Mouse (Mus musculus) heart, embryonic 16.5 days (tissue): ENCODE data around the gene Arhgap31. TPM values are rescaled to one million over a fixed set of nuclear protein-coding genes. Genes with fewer than 3 reads are reported as not detected.
"Not testable (repeated sequence)": the region's sequence is repeated elsewhere in the genome, so short reads cannot be mapped to it uniquely, and the experiment has no call there.

Experiments
- ATAC-seq: fragments of 200-750 bp; cut with Nextera tagmentation; replicated peaks from 2 replicates; pipeline ENCODE4 v1.8.0; 2017; ENCODE audit warnings: moderate number of reproducible peaks; ENCODE audit not compliant: insufficient read depth, low FRiP score; ENCODE audit errors: extremely low read depth
- H3K27ac ChIP-seq: fragments of 300-500 bp; sonication (generic); 2 replicates; pipeline ENCODE4 v1.5.1; 2014; ENCODE audit warnings: mild to moderate bottlenecking, low read length, control low read depth, moderate library complexity
- H3K27me3 ChIP-seq: fragments of 300-500 bp; sonication (generic); 2 replicates; pipeline ENCODE4 v1.6.1; 2014; ENCODE audit warnings: low read length, mixed read lengths; ENCODE audit not compliant: control insufficient read depth, insufficient read depth
- H3K36me3 ChIP-seq: fragments of 300-500 bp; sonication (generic); 2 replicates; pipeline ENCODE4 v1.6.1; 2014; ENCODE audit not compliant: control insufficient read depth, insufficient read depth
- H3K4me1 ChIP-seq: fragments of 300-500 bp; sonication (generic); 2 replicates; pipeline ENCODE4 v1.6.1; 2014; ENCODE audit warnings: low read length, mixed read lengths; ENCODE audit not compliant: control insufficient read depth, insufficient read depth
- H3K4me2 ChIP-seq: fragments of 300-500 bp; sonication (generic); 2 replicates; pipeline ENCODE4 v1.6.1; 2014; ENCODE audit warnings: low read depth, mild to moderate bottlenecking, control low read depth, low read length
- H3K4me3 ChIP-seq: fragments of 300-500 bp; sonication (generic); 2 replicates; pipeline ENCODE4 v1.5.1; 2014; ENCODE audit warnings: mild to moderate bottlenecking, control low read depth, low read length
- H3K9ac ChIP-seq: fragments of 300-500 bp; sonication (generic); 2 replicates; pipeline ENCODE4 v1.6.1; 2014; ENCODE audit warnings: low read length, control low read depth
- H3K9me3 ChIP-seq: fragments of 300-500 bp; sonication (generic); replicated peaks from 2 replicates; pipeline ENCODE4 v1.6.1; 2016; ENCODE audit warnings: low read length; ENCODE audit not compliant: control insufficient read depth
- WGBS: fragments of 180-500 bp; shearing (Covaris S2); extraction: QIAGEN DNeasy Blood & Tissue Kit; methylation state at CpG from one replicate; pipeline ENCODE4 v1.1.7; 2014; 5-methylcytosine and 5-hydroxymethylcytosine counted together
- polyA plus RNA-seq: library from polyadenylated mRNA; unstranded; fragments of >200 nt; fragmentation: Nextera tagmentation; extraction: Ambion mirVana; gene quantifications from 2 replicates; pipeline ENCODE4 v1.2.1, GENCODE M21; 2015

Arhgap31 gene
- polyA plus RNA-seq, 1 experiment from 2014 or later = 38.0 TPM

DNA sequence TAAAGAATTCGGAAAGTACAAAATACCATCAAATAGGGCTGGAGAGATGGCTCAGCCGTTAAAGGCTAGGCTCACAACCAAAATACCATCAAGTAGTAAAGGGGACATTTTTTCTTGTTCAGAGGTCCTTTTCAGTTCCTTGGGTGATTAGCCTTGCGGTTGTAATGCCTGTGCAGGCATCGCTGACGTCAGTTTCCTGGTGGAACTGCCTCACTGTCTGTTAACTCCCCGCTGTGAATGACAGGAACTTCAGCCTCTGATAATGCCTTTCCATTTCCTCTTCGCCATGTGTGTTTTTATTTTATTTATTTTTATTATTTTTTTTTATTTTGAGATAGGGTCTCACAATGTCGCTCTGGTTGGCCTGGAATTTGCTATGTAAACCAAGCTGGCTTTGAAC lies 17.8 kb upstream of the Arhgap31 start:
- Histone ChIP-seq H3K27me3 (no peaks in the 10 kb centered on the region), H3K4me1 (peaks cover 2% of the 10 kb centered on the region; the same call in 1 of the 2 replicates), H3K9ac (no peak overlapping the region), H3K4me3 (no peak overlapping the region), H3K36me3 (no peaks in the 10 kb centered on the region), H3K4me2 (peak overlapping the region; percentile 19; the same call in 1 of the 2 replicates), H3K27ac (peak overlapping the region; percentile 15; the same call in 1 of the 2 replicates), H3K9me3 (no peaks in the 10 kb centered on the region)
- 36% methylated on average over 8 of the region's 8 CpGs for WGBS
- no peak; the same call in 1 of the 2 replicates for ATAC-seq

DNA sequence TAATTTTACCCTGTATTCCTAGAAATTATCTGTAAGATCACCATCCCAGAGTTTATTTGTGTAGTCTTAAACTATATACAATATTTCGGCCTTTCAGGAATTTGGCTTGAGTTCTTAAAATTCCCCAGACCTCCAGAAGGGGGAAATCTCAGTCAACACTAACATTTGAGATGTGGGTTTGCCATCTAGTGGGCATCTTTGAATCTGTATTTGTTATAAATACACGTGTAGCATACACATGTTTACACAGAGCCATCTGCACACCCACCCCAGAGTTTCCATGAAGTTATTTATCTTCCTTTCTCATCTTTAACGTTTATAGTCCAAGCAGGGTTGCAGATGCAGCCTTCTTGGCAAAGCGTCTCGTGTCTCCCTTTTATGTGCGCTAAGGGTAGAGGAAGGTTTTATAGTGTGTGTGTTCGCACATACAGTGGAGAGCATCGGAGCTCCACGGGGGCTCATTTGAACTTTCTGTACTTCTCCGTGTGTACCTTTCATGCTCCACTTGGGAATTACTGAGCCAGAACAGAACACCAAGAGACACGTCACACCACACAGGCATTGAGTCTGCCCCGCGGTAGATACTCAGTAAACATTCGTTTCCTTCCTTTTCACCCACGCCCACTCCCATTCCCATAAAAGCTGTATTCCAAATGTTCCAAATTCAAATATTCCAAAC lies 16.7 kb upstream of the Arhgap31 start:
- H3K27me3 ChIP-seq = no peaks in the 10 kb centered on the region
- H3K27ac ChIP-seq = peak overlapping the region; percentile 68
- no peaks in the 10 kb centered on the region for H3K36me3 ChIP-seq
- peak overlapping the region; percentile 13 for H3K4me3 ChIP-seq
- H3K4me1 ChIP-seq = peaks cover 2% of the 10 kb centered on the region; the same call in 1 of the 2 replicates
- peak; percentile 76 for ATAC-seq
- H3K9me3 ChIP-seq = no peaks in the 10 kb centered on the region
- H3K4me2 ChIP-seq = peak overlapping the region; percentile 53
- 0 out of 2 replicates have a peak overlapping the region, but pooled peaks have one; percentile 8 for H3K9ac ChIP-seq
- 41% methylated on average over 15 of the region's 15 CpGs for WGBS

GRCm38 (mm10) chr16:38729139-38729538 lies 16.1 kb upstream of the Arhgap31 start:
- Histone ChIP-seq H3K9ac (no peak overlapping the region), H3K27me3 (no peaks in the 10 kb centered on the region), H3K4me1 (peaks cover 2% of the 10 kb centered on the region; the same call in 1 of the 2 replicates), H3K4me2 (no peak overlapping the region), H3K4me3 (no peak overlapping the region), H3K36me3 (no peaks in the 10 kb centered on the region), H3K27ac (0 out of 2 replicates have a peak overlapping the region, but pooled peaks have one; percentile 32), H3K9me3 (no peaks in the 10 kb centered on the region)
- ATAC-seq = no peak
- WGBS = 65% methylated on average over 6 of the region's 6 CpGs

DNA sequence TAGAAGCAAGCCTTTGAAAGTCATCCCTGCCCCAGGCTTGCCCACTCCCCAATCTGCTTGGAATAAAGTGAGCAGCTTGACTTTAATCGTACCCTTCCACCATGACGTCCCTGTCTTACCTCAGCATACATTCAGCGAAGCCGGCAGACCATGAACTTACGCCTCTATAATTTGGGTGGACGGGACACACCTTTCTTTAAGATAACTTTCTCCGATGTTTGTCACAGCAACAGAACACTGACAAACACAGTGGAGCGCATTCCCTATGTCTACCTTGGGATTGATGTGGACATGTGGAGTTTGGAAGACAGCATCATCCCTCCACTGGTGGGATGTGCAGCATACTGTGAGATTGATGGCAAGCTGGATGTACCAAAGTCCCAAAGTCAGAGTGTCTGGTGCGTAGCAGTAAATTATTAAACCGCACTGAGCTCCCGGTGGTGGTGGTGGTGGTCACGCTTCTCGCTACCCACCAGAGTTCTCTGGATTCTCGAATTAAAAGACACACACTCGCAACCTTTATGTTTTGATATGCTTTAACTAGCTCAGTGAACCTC lies 15.6 kb upstream of the Arhgap31 start:
- no peak for ATAC-seq
- Histone ChIP-seq H3K27me3 (no peaks in the 10 kb centered on the region), H3K9ac (no peak overlapping the region), H3K4me2 (no peak overlapping the region), H3K36me3 (no peaks in the 10 kb centered on the region), H3K4me1 (peaks cover 2% of the 10 kb centered on the region; the same call in 1 of the 2 replicates), H3K27ac (no peak overlapping the region), H3K4me3 (no peak overlapping the region), H3K9me3 (no peaks in the 10 kb centered on the region)
- WGBS = 87% methylated on average over 15 of the region's 15 CpGs

GRCm38 (mm10) chr16:38724974-38725373 lies 11.9 kb upstream of the Arhgap31 start:
- H3K27ac ChIP-seq = peak overlapping the region; percentile 72
- WGBS = 48% methylated on average over 13 of the region's 13 CpGs

DNA sequence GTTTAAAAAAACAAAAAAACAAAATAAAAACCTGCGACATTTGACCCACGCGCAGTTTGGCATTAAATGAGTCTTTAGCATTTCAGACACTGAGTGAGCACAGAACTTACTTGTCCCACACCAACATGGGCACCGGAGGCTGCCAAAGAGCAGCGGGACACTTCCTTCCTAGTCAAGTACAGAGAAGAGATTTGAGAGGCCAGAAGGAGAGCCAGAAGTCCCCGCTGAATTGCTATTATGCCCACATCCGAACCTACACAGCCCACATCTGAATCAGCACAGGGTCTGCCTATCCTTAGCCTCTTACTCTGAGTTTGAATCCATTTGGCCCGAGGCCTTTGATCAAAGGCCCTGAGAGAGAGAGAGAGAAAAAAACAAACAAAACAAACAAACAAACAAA lies 11.2 kb upstream of the Arhgap31 start:
- no peaks in the 10 kb centered on the region for H3K36me3 ChIP-seq
- peak overlapping the region; percentile 8; the same call in 1 of the 2 replicates for H3K4me3 ChIP-seq
- WGBS = 70% methylated on average over 8 of the region's 8 CpGs
- no peaks in the 10 kb centered on the region for H3K27me3 ChIP-seq
- peak overlapping the region; percentile 72 for H3K27ac ChIP-seq
- no peak for ATAC-seq
- peak overlapping the region; percentile 28; the same call in 1 of the 2 replicates for H3K4me2 ChIP-seq
- peaks cover under 1% of the 10 kb centered on the region; the same call in 1 of the 2 replicates for H3K4me1 ChIP-seq
- peak overlapping the region; percentile 43; the same call in 1 of the 2 replicates for H3K9ac ChIP-seq
- H3K9me3 ChIP-seq = no peaks in the 10 kb centered on the region

More at GRCm38 (mm10) chr16:38724974-38725373, 11.9 kb upstream of the Arhgap31 start:
- H3K36me3 ChIP-seq = no peaks in the 10 kb centered on the region
- H3K4me2 ChIP-seq = peak overlapping the region; percentile 28; the same call in 1 of the 2 replicates
- no peak overlapping the region for H3K4me3 ChIP-seq
- peak; percentile 73 for ATAC-seq
- H3K27me3 ChIP-seq = no peaks in the 10 kb centered on the region
- no peak overlapping the region for H3K9ac ChIP-seq
- peaks cover 2% of the 10 kb centered on the region; the same call in 1 of the 2 replicates for H3K4me1 ChIP-seq
- H3K9me3 ChIP-seq = no peaks in the 10 kb centered on the region

- no peaks in the 10 kb centered on the region for H3K9me3 ChIP-seq
- no peak overlapping the region for H3K4me2 ChIP-seq
- H3K9ac ChIP-seq = no peak overlapping the region
- H3K27me3 ChIP-seq = no peaks in the 10 kb centered on the region
- WGBS = 95% methylated on average over 8 of the region's 9 CpGs
- H3K27ac ChIP-seq = no peak overlapping the region
- no peak for ATAC-seq
- no peaks in the 10 kb centered on the region for H3K36me3 ChIP-seq
- H3K4me1 ChIP-seq = no peaks in the 10 kb centered on the region
- H3K4me3 ChIP-seq = no peak overlapping the region
These were observed 8.3 kb upstream of the Arhgap31 start for GRCm38 (mm10) chr16:38721377-38721776.

GRCm38 (mm10) chr16:38714259-38714526 lies 1.1 kb upstream of the Arhgap31 start:
- peak overlapping the region; percentile 96 for H3K4me3 ChIP-seq
- not testable (repeated sequence) for H3K9me3 ChIP-seq, H3K27me3 ChIP-seq, H3K36me3 ChIP-seq, ATAC-seq
- WGBS = 28% methylated on average over 11 of the region's 12 CpGs
- peak overlapping the region; percentile 100 for H3K27ac ChIP-seq
- peaks cover 22% of the 10 kb centered on the region for H3K4me1 ChIP-seq
- H3K9ac ChIP-seq = peak overlapping the region; percentile 98
- peak overlapping the region; percentile 75 for H3K4me2 ChIP-seq
